Mouse (Mus musculus) CH12.LX (cell line): Measurements from ENCODE around the gene Slc22a15. TPM values are rescaled to one million over a fixed set of nuclear protein-coding genes. Genes with fewer than 3 reads are reported as not detected.

Experiments used
- DNase-seq: peaks from one replicate; pipeline ENCODE4 v3.0.0-alpha.2; 2013; ENCODE audit errors: extremely low read depth
- H3K27ac ChIP-seq: 2 replicates; pipeline ENCODE4 v1.5.1; 2012; ENCODE audit warnings: low read depth, mild to moderate bottlenecking, control low read depth, moderate library complexity; ENCODE audit not compliant: insufficient read depth
- H3K27me3 ChIP-seq: replicated peaks from 2 replicates; pipeline ENCODE3; 2012; ENCODE audit warnings: inconsistent platforms
- H3K36me3 ChIP-seq, 2 experiments: replicated peaks in 1 of 2; 2 replicates each; pipeline versions ENCODE3 to v1.6.1; 2012; ENCODE audit warnings: inconsistent platforms in 1 of 2, low read length in 1 of 2, mild to moderate bottlenecking in 1 of 2, mixed read lengths in 1 of 2, moderate library complexity in 1 of 2; ENCODE audit not compliant: control insufficient read depth in 1 of 2, insufficient read depth in 1 of 2
- H3K4me1 ChIP-seq, 2 experiments: 2 replicates each; pipeline ENCODE4 v1.6.1; 2012; ENCODE audit warnings: inconsistent platforms in 1 of 2, moderate library complexity in 1 of 2; ENCODE audit not compliant: insufficient read depth in 2 of 2, control insufficient read depth in 1 of 2
- H3K4me2 ChIP-seq: 2 replicates; pipeline ENCODE4 v1.6.1; 2012; ENCODE audit warnings: low read depth, mild to moderate bottlenecking, control low read depth; ENCODE audit not compliant: poor library complexity, insufficient read depth, severe bottlenecking
- H3K4me3 ChIP-seq, 3 experiments: fragments of 150-350 bp in 1 of 3; sonication (generic) in 1 of 3; replicated peaks in 1 of 3; 2 replicates each; pipeline versions ENCODE3 to v1.5.1; 2011 to 2012; ENCODE audit warnings: low read depth in 2 of 3, low read length in 2 of 3, mild to moderate bottlenecking in 2 of 3, moderate library complexity in 2 of 3, control low read depth in 1 of 3, improper control_type of control experiment in 1 of 3, inconsistent platforms in 1 of 3, mixed read lengths in 1 of 3; ENCODE audit not compliant: poor library complexity in 1 of 3
- H3K79me2 ChIP-seq: replicated peaks from 2 replicates; pipeline ENCODE4 v1.6.1; 2012; ENCODE audit warnings: mild to moderate bottlenecking, moderate library complexity; ENCODE audit not compliant: control insufficient read depth, poor library complexity, insufficient read depth, severe bottlenecking; ENCODE audit errors: extremely low read depth
- H3K9ac ChIP-seq: 2 replicates; pipeline ENCODE4 v1.6.1; 2012; ENCODE audit warnings: low read depth, mild to moderate bottlenecking, control low read depth, moderate library complexity; ENCODE audit not compliant: insufficient read depth
- H3K9me3 ChIP-seq: replicated peaks from 2 replicates; pipeline ENCODE3; 2012; ENCODE audit warnings: low read length, inconsistent platforms, mixed read lengths
- BHLHE40 ChIP-seq: IDR thresholded peaks from 2 replicates; pipeline ENCODE4 v1.6.1; 2011; ENCODE audit warnings: mild to moderate bottlenecking, low read depth, low read length, improper control_type of control experiment
- CHD2 ChIP-seq: IDR thresholded peaks from 2 replicates; pipeline ENCODE4 v1.6.1; 2011; ENCODE audit warnings: low read length, improper control_type of control experiment
- CTCF ChIP-seq, 2 experiments: IDR thresholded peaks in 1 of 2; conservative IDR thresholded peaks in 1 of 2; 2 replicates each; pipeline ENCODE4 v1.5.1; 2011 to 2012; ENCODE audit warnings: low read depth in 2 of 2, low read length in 2 of 2, improper control_type of control experiment in 1 of 2, inconsistent platforms in 1 of 2, mild to moderate bottlenecking in 1 of 2, moderate library complexity in 1 of 2
- E2F4 ChIP-seq: IDR thresholded peaks from 2 replicates; pipeline ENCODE4 v1.6.1; 2011; ENCODE audit warnings: low read depth, low read length, improper control_type of control experiment; ENCODE audit not compliant: insufficient replicate concordance
- ELF1 ChIP-seq: IDR thresholded peaks from 2 replicates; pipeline ENCODE4 v1.6.1; 2014; ENCODE audit warnings: low read depth, mild to moderate bottlenecking, inconsistent platforms, low read length, improper control_type of control experiment
- EP300 ChIP-seq: IDR thresholded peaks from 2 replicates; pipeline ENCODE4 v1.6.1; 2011; ENCODE audit warnings: low read length, improper control_type of control experiment
- ETS1 ChIP-seq: conservative IDR thresholded peaks from 2 replicates; pipeline ENCODE4 v1.6.1; 2012; ENCODE audit warnings: low read depth, mild to moderate bottlenecking, inconsistent platforms, low read length, improper control_type of control experiment, moderate library complexity
- HCFC1 ChIP-seq: IDR thresholded peaks from 2 replicates; pipeline ENCODE4 v1.6.1; 2012; ENCODE audit warnings: low read depth, mild to moderate bottlenecking, inconsistent platforms, low read length, improper control_type of control experiment
- IRF4 ChIP-seq: IDR thresholded peaks from 2 replicates; pipeline ENCODE4 v1.6.1; 2014; ENCODE audit warnings: low read depth, mild to moderate bottlenecking, inconsistent platforms, low read length, improper control_type of control experiment
- JUN ChIP-seq: IDR thresholded peaks from 2 replicates; pipeline ENCODE4 v1.6.1; 2011; ENCODE audit warnings: low read depth, mild to moderate bottlenecking, low read length, improper control_type of control experiment, moderate library complexity; ENCODE audit not compliant: insufficient read depth
- JUND ChIP-seq: conservative IDR thresholded peaks from 2 replicates; pipeline ENCODE4 v1.6.1; 2011; ENCODE audit warnings: low read depth, low read length, improper control_type of control experiment
- KAT2A ChIP-seq: IDR thresholded peaks from 2 replicates; pipeline ENCODE4 v1.6.1; 2012; ENCODE audit warnings: low read length, improper control_type of control experiment, inconsistent platforms; ENCODE audit not compliant: insufficient replicate concordance
- MAFK ChIP-seq: IDR thresholded peaks from 2 replicates; pipeline ENCODE4 v1.6.1; 2011; ENCODE audit warnings: low read length, improper control_type of control experiment; ENCODE audit not compliant: insufficient replicate concordance
- MAX ChIP-seq: IDR thresholded peaks from 2 replicates; pipeline ENCODE4 v1.6.1; 2011; ENCODE audit warnings: low read length, improper control_type of control experiment
- MAZ ChIP-seq: IDR thresholded peaks from 2 replicates; pipeline ENCODE4 v1.6.1; 2012; ENCODE audit warnings: low read depth, mild to moderate bottlenecking, inconsistent platforms, low read length, improper control_type of control experiment, moderate library complexity
- MEF2A ChIP-seq: IDR thresholded peaks from 2 replicates; pipeline ENCODE4 v1.6.1; 2014; ENCODE audit warnings: low read depth, mild to moderate bottlenecking, inconsistent platforms, low read length, improper control_type of control experiment, borderline replicate concordance
- MYC ChIP-seq: IDR thresholded peaks from 2 replicates; pipeline ENCODE4 v1.6.1; 2011; ENCODE audit warnings: low read depth, mild to moderate bottlenecking, improper control_type of control experiment, low read length
- NELFE ChIP-seq: IDR thresholded peaks from 2 replicates; pipeline ENCODE4 v1.6.1; 2011; ENCODE audit warnings: low read depth, low read length, improper control_type of control experiment
- NRF1 ChIP-seq: IDR thresholded peaks from 2 replicates; pipeline ENCODE4 v1.6.1; 2014; ENCODE audit warnings: low read depth, mild to moderate bottlenecking, inconsistent platforms, low read length, improper control_type of control experiment, moderate library complexity
- POLR2A ChIP-seq: IDR thresholded peaks from 2 replicates; pipeline ENCODE4 v1.6.1; 2011; ENCODE audit warnings: low read depth, mild to moderate bottlenecking, improper control_type of control experiment, low read length
- POLR2AphosphoS2 ChIP-seq: IDR thresholded peaks from 2 replicates; pipeline ENCODE4 v1.6.1; 2011; ENCODE audit warnings: low read depth, low read length, improper control_type of control experiment
- RAD21 ChIP-seq: IDR thresholded peaks from 2 replicates; pipeline ENCODE4 v1.6.1; 2011; ENCODE audit warnings: low read depth, mild to moderate bottlenecking, low read length, improper control_type of control experiment, moderate library complexity
- SIN3A ChIP-seq: IDR thresholded peaks from 2 replicates; pipeline ENCODE4 v1.6.1; 2012; ENCODE audit warnings: low read length, improper control_type of control experiment, inconsistent platforms
- TBP ChIP-seq: conservative IDR thresholded peaks from 2 replicates; pipeline ENCODE4 v1.6.1; 2011; ENCODE audit warnings: low read depth, low read length, improper control_type of control experiment
- TCF12 ChIP-seq: IDR thresholded peaks from 2 replicates; pipeline ENCODE4 v1.6.1; 2014; ENCODE audit warnings: low read depth, mild to moderate bottlenecking, inconsistent platforms, low read length, improper control_type of control experiment
- USF1 ChIP-seq: IDR thresholded peaks from 2 replicates; pipeline ENCODE4 v1.6.1; 2014; ENCODE audit warnings: low read depth, mild to moderate bottlenecking, inconsistent platforms, low read length, improper control_type of control experiment
- USF2 ChIP-seq: conservative IDR thresholded peaks from 2 replicates; pipeline ENCODE4 v1.6.1; 2011; ENCODE audit warnings: low read depth, low read length, improper control_type of control experiment
- ZC3H11A ChIP-seq: IDR thresholded peaks from 2 replicates; pipeline ENCODE4 v1.6.1; 2012; ENCODE audit warnings: low read depth, mild to moderate bottlenecking, inconsistent platforms, low read length, improper control_type of control experiment
- ZKSCAN1 ChIP-seq: IDR thresholded peaks from 2 replicates; pipeline ENCODE4 v1.6.1; 2012; ENCODE audit warnings: low read depth, inconsistent platforms, low read length, improper control_type of control experiment, borderline replicate concordance
- ZMIZ1 ChIP-seq: IDR thresholded peaks from 2 replicates; pipeline ENCODE4 v1.6.1; 2012; ENCODE audit warnings: low read depth, mild to moderate bottlenecking, inconsistent platforms, low read length, improper control_type of control experiment
- ZNF384 ChIP-seq: IDR thresholded peaks from 2 replicates; pipeline ENCODE4 v1.6.1; 2012; ENCODE audit warnings: low read depth, low read length, improper control_type of control experiment, inconsistent platforms
- dilution Hi-C: fragments of 300-500 bp; cut with MboI; formaldehyde crosslinking; loops from 2 replicates; pipeline ENCODE4 v1.14.3; 2020; ENCODE audit warnings: low sequenced_read_pairs; ENCODE audit not compliant: extremely low pct_unique_long_range_greater_than_20kb, extremely low pct_ligation_motif_present
- in situ Hi-C: fragments of 300-500 bp; cut with MboI; formaldehyde crosslinking; loops from 3 replicates; pipeline ENCODE4 v1.14.3; 2019; ENCODE audit warnings: low sequenced_read_pairs, low pct_ligation_motif_present, low pct_unique_long_range_greater_than_20kb, mixed read lengths
- polyA plus RNA-seq: library from polyadenylated mRNA; unstranded; fragments of >175 nt; gene quantifications from 2 replicates; pipeline ENCODE4 v1.2.1, GENCODE M21; 2012; ENCODE audit warnings: low read depth; ENCODE audit not compliant: insufficient read length
- total RNA-seq, 2 experiments: library from RNA; depleted of rRNA; stranded (reverse); fragments of 300-350 nt in 1 of 2; fragments of >200 nt in 1 of 2; gene quantifications; 2 replicates each; pipeline ENCODE4 v1.2.3; 2012 to 2014

Slc22a15 gene
- total and polyA plus RNA-seq, 3 experiments = 1.8 to 7.6 (median 4.5) TPM

DNA sequence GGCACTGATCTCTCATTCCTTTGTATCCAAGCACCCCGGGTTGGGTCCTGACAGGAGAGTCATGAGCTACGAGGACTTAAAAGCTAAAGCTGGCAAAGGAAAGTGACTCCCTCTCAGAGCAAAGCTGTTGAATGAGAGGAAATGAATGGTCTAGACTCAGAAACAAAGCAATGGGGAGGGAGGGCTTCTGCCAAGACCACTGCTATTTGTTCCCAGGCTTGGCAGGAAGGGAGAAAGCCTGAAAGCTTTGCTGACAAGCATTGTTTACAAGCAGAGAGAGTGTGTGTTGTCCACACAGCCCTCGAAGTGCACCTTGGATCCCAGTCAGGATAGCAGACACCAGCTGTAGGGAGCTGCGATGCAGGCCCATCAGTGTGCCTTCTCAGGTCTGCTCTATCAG, 117.3 kb downstream of the Slc22a15 start:
- no peak overlapping the region for H3K27ac ChIP-seq
- no peak overlapping the region for H3K4me3 ChIP-seq
- dilution Hi-C loops (no loop called here), in situ Hi-C loops (loop anchor here (5.0 to 25.0 kb wide), 4 partner anchors 212 to 845 kb away; partner anchors contain the start of gene Ttf2)
- H3K9me3 ChIP-seq = no peaks in the 10 kb centered on the region
- DNase-seq = no peak
- TF ChIP-seq POLR2AphosphoS2 (no peak), JUND (no peak), USF2 (no peak), TBP (no peak), CTCF (conservative IDR thresholded peaks at IDR 0.05 in 1 of 2, IDR thresholded peaks at IDR 0.05 in 1 of 2; ENCODE audit: low read depth in 2 of 2, low read length in 2 of 2) (no peak), BHLHE40 (no peak), IRF4 (no peak), MAZ (no peak), ELF1 (no peak), HCFC1 (no peak)
- no peaks in the 10 kb centered on the region for H3K79me2 ChIP-seq
- H3K9ac ChIP-seq = no peak overlapping the region
- peaks cover 5 to 10% of the 10 kb centered on the region in 2 experiments; a peak in 3 of 4 replicates for H3K4me1 ChIP-seq
- no peaks in the 10 kb centered on the region for H3K36me3 ChIP-seq
- no peak overlapping the region for H3K4me2 ChIP-seq
- no peaks in the 10 kb centered on the region for H3K27me3 ChIP-seq

DNA sequence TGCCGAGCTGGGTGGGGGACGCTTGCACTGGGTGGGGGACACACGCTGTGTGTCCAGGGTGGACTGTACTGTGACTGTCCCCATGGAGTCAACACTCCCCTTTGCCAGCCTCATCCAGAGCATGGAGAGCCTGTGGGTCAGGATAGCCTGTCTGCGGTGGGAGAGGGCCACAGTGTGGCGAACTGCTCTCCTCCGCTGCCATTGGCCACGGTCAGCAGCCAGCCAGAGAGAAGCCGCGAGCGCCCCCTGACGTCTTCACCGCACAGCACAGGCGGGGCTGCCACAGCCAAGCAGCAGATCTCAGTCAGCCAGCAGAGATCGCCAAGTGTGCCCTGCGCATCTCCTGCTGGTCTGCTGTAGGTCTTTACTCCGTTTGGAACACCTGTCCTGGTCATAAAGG, 118.1 kb downstream of the Slc22a15 start:
- H3K9ac ChIP-seq = peak overlapping the region; percentile 16; the same call in 1 of the 2 replicates
- H3K27me3 ChIP-seq = no peaks in the 10 kb centered on the region
- DNase-seq = peak; percentile 63
- H3K9me3 ChIP-seq = no peaks in the 10 kb centered on the region
- no peak overlapping the region for H3K27ac ChIP-seq
- H3K79me2 ChIP-seq = no peaks in the 10 kb centered on the region
- dilution Hi-C loops (no loop called here), in situ Hi-C loops (loop anchor here (5.0 to 25.0 kb wide), 4 partner anchors 211 to 844 kb away; partner anchors contain the start of gene Ttf2)
- H3K4me3 ChIP-seq = peak overlapping the region in 1 of 3 experiments; percentile 7
- peaks cover 7 to 13% of the 10 kb centered on the region in 2 experiments for H3K4me1 ChIP-seq
- peak overlapping the region; percentile 70; the same call in 1 of the 2 replicates for H3K4me2 ChIP-seq
- no peaks in the 10 kb centered on the region for H3K36me3 ChIP-seq
- TF ChIP-seq JUN = no peak
- peak; percentile 57; the same call in 1 of the 2 replicates for TF ChIP-seq MEF2A
- TF ChIP-seq ZNF384 = no peak
- no peak for TF ChIP-seq POLR2A
- TF ChIP-seq MAX = no peak
- no peak for TF ChIP-seq ETS1
- TF ChIP-seq ZKSCAN1 = no peak
- no peak for TF ChIP-seq POLR2AphosphoS2
- TF ChIP-seq NRF1 = peak; percentile 53
- no peak for TF ChIP-seq KAT2A
- TF ChIP-seq RAD21 = peak; percentile 86
- TF ChIP-seq NELFE = peak; percentile 32; the same call in 1 of the 2 replicates
- TF ChIP-seq MYC = no peak
- TF ChIP-seq E2F4 = no peak
- no peak for TF ChIP-seq BHLHE40
- peak; percentile 18 to 95; a peak in 2 of 4 replicates for TF ChIP-seq CTCF (conservative IDR thresholded peaks at IDR 0.05 in 1 of 2, IDR thresholded peaks at IDR 0.05 in 1 of 2; ENCODE audit: low read depth in 2 of 2, low read length in 2 of 2)
- no peak for TF ChIP-seq USF2
- TF ChIP-seq JUND = no peak
- TF ChIP-seq EP300 = no peak
- no peak for TF ChIP-seq USF1
- TF ChIP-seq SIN3A = no peak
- TF ChIP-seq TCF12 = no peak
- TF ChIP-seq ZC3H11A = peak; percentile 70
- no peak for TF ChIP-seq MAZ
- no peak for TF ChIP-seq ZMIZ1
- TF ChIP-seq HCFC1 = no peak
- no peak for TF ChIP-seq MAFK
- TF ChIP-seq CHD2 = no peak
- TF ChIP-seq TBP = no peak
